Mouse (Mus musculus) heart, embryonic 14.5 days (tissue): ENCODE measurements at regions not wholly inside any gene's neighbourhood (a gene's known extent, or its start where the extent isn't known, plus 50 kb on each side); places are given as distances from the start of the nearest gene placed in this dataset.

Experiments used
- ATAC-seq: fragments of 200-750 bp; cut with Nextera tagmentation; 2 replicates; pipeline ENCODE4 v1.8.0; 2017; ENCODE audit warnings: low read depth, moderate TSS enrichment; ENCODE audit not compliant: insufficient number of reproducible peaks, insufficient read depth, low FRiP score
- H3K27ac ChIP-seq, 2 experiments: fragments of 200-500 bp in 1 of 2; fragments of 300-500 bp in 1 of 2; sonication (generic) in 1 of 2; replicated peaks in 1 of 2; 2 replicates each; pipeline ENCODE4 v1.5.1; 2012 to 2014; ENCODE audit warnings: low read depth in 2 of 2, low read length in 2 of 2, control low read depth in 1 of 2, mild to moderate bottlenecking in 1 of 2, mixed read lengths in 1 of 2; ENCODE audit not compliant: control insufficient read depth in 1 of 2, insufficient read depth in 1 of 2
- H3K27me3 ChIP-seq: fragments of 300-500 bp; sonication (generic); 2 replicates; pipeline ENCODE4 v1.6.1; 2014; ENCODE audit warnings: mild to moderate bottlenecking, low read length, control low read depth; ENCODE audit not compliant: control insufficient read depth, insufficient read depth
- H3K36me3 ChIP-seq: fragments of 300-500 bp; sonication (generic); 2 replicates; pipeline ENCODE4 v1.6.1; 2014; ENCODE audit warnings: mild to moderate bottlenecking, control low read depth, low read length, mixed read lengths; ENCODE audit not compliant: control insufficient read depth, insufficient read depth
- H3K4me1 ChIP-seq, 2 experiments: fragments of 200-500 bp in 1 of 2; fragments of 300-500 bp in 1 of 2; sonication (generic) in 1 of 2; 2 replicates each; pipeline ENCODE4 v1.6.1; 2012 to 2014; ENCODE audit warnings: low read length in 2 of 2, control low read depth in 1 of 2, mixed read lengths in 1 of 2; ENCODE audit not compliant: control insufficient read depth in 2 of 2, insufficient read depth in 2 of 2
- H3K4me2 ChIP-seq: fragments of 300-500 bp; sonication (generic); 2 replicates; pipeline ENCODE4 v1.6.1; 2014; ENCODE audit warnings: mild to moderate bottlenecking, low read length
- H3K4me3 ChIP-seq, 2 experiments: fragments of 200-500 bp in 1 of 2; fragments of 300-500 bp in 1 of 2; sonication (generic) in 1 of 2; 2 replicates each; pipeline ENCODE4 v1.5.1; 2012 to 2014; ENCODE audit warnings: low read length in 2 of 2, mild to moderate bottlenecking in 2 of 2, control low read depth in 1 of 2, low read depth in 1 of 2, moderate library complexity in 1 of 2; ENCODE audit not compliant: control insufficient read depth in 1 of 2, insufficient read depth in 1 of 2
- H3K9ac ChIP-seq: fragments of 300-500 bp; sonication (generic); 2 replicates; pipeline ENCODE4 v1.6.1; 2014; ENCODE audit warnings: mild to moderate bottlenecking, low read length
- H3K9me3 ChIP-seq: fragments of 300-500 bp; sonication (generic); 2 replicates; pipeline ENCODE4 v1.6.1; 2016; ENCODE audit warnings: low read length, control low read depth; ENCODE audit not compliant: control insufficient read depth
- WGBS: fragments of 180-500 bp; shearing (Covaris S2); extraction: QIAGEN DNeasy Blood & Tissue Kit; methylation state at CpG from one replicate; pipeline ENCODE4 v1.1.7; 2014; 5-methylcytosine and 5-hydroxymethylcytosine counted together

GRCm38 (mm10) chr2:84080228-84080627 lies 89.9 kb downstream of the Gm13691 start:
- no peak overlapping the region for H3K4me3 ChIP-seq
- H3K9me3 ChIP-seq: no peaks in the 10 kb centered on the region
- WGBS: 55% methylated on average over 3 of the region's 3 CpGs
- no peaks in the 10 kb centered on the region for H3K4me1 ChIP-seq
- no peak for ATAC-seq
- no peak overlapping the region for H3K4me2 ChIP-seq
- H3K36me3 ChIP-seq: no peaks in the 10 kb centered on the region
- H3K27me3 ChIP-seq: no peaks in the 10 kb centered on the region
- no peak overlapping the region for H3K9ac ChIP-seq
- H3K27ac ChIP-seq: no peak overlapping the region

- ATAC-seq: no peak
- H3K4me2 ChIP-seq: no peak overlapping the region
- 71% methylated on average over 1 of the region's 1 CpGs for WGBS
- no peaks in the 10 kb centered on the region for H3K36me3 ChIP-seq
- no peak overlapping the region for H3K9ac ChIP-seq
- no peak overlapping the region for H3K4me3 ChIP-seq
- no peaks in the 10 kb centered on the region for H3K4me1 ChIP-seq
- no peak overlapping the region for H3K27ac ChIP-seq
- H3K9me3 ChIP-seq: no peaks in the 10 kb centered on the region
- no peaks in the 10 kb centered on the region for H3K27me3 ChIP-seq
These were observed 104.4 kb downstream of the Gm13691 start for GRCm38 (mm10) chr2:84094751-84095150.

- H3K36me3 ChIP-seq: no peaks in the 10 kb centered on the region
- H3K4me1 ChIP-seq: no peaks in the 10 kb centered on the region
- no peaks in the 10 kb centered on the region for H3K9me3 ChIP-seq
- WGBS: 85% methylated on average over 4 of the region's 4 CpGs
- ATAC-seq: no peak
- H3K4me2 ChIP-seq: no peak overlapping the region
- no peaks in the 10 kb centered on the region for H3K27me3 ChIP-seq
- no peak overlapping the region for H3K27ac ChIP-seq
- H3K9ac ChIP-seq: no peak overlapping the region
- H3K4me3 ChIP-seq: no peak overlapping the region
These were observed 108.4 kb downstream of the Gm13691 start for GRCm38 (mm10) chr2:84098746-84099145.

- H3K4me3 ChIP-seq: no peak overlapping the region
- H3K4me1 ChIP-seq: no peaks in the 10 kb centered on the region
- H3K27ac ChIP-seq: no peak overlapping the region
- no peak overlapping the region for H3K4me2 ChIP-seq
- no peak for ATAC-seq
- no peaks in the 10 kb centered on the region for H3K9me3 ChIP-seq
- no peaks in the 10 kb centered on the region for H3K27me3 ChIP-seq
- no peaks in the 10 kb centered on the region for H3K36me3 ChIP-seq
- WGBS: 66% methylated on average over 6 of the region's 6 CpGs
- no peak overlapping the region for H3K9ac ChIP-seq
These were observed 123.2 kb downstream of the Gm13691 start for GRCm38 (mm10) chr2:84113562-84113961.

GRCm38 (mm10) chr2:84119839-84120238 lies 129.5 kb downstream of the Gm13691 start:
- no peak overlapping the region for H3K9ac ChIP-seq
- H3K27me3 ChIP-seq: no peaks in the 10 kb centered on the region
- H3K36me3 ChIP-seq: no peaks in the 10 kb centered on the region
- no peaks in the 10 kb centered on the region for H3K9me3 ChIP-seq
- H3K4me1 ChIP-seq: no peaks in the 10 kb centered on the region
- H3K4me2 ChIP-seq: no peak overlapping the region
- no peak for ATAC-seq
- WGBS: 93% methylated on average over 2 of the region's 2 CpGs
- H3K27ac ChIP-seq: no peak overlapping the region
- no peak overlapping the region for H3K4me3 ChIP-seq

- no peak overlapping the region for H3K9ac ChIP-seq
- WGBS: 68% methylated on average over 3 of the region's 3 CpGs
- no peak overlapping the region for H3K27ac ChIP-seq
- no peak overlapping the region for H3K4me3 ChIP-seq
- H3K9me3 ChIP-seq: no peaks in the 10 kb centered on the region
- no peaks in the 10 kb centered on the region for H3K27me3 ChIP-seq
- H3K36me3 ChIP-seq: no peaks in the 10 kb centered on the region
- no peak overlapping the region for H3K4me2 ChIP-seq
- no peaks in the 10 kb centered on the region for H3K4me1 ChIP-seq
- ATAC-seq: no peak
These were observed 137.2 kb downstream of the Gm13691 start for GRCm38 (mm10) chr2:84127586-84127985.

GRCm38 (mm10) chr2:84161742-84162141 lies 171.4 kb downstream of the Gm13691 start:
- H3K4me2 ChIP-seq: no peak overlapping the region
- no peak overlapping the region for H3K27ac ChIP-seq
- H3K27me3 ChIP-seq: no peaks in the 10 kb centered on the region
- no peaks in the 10 kb centered on the region for H3K9me3 ChIP-seq
- H3K4me3 ChIP-seq: no peak overlapping the region
- no peaks in the 10 kb centered on the region for H3K36me3 ChIP-seq
- H3K9ac ChIP-seq: no peak overlapping the region
- no peak for ATAC-seq
- no peaks in the 10 kb centered on the region for H3K4me1 ChIP-seq

- Histone ChIP-seq H3K9me3 (0 out of 2 replicates have a peak, but pooled peaks cover 4% of the 10 kb centered on the region), H3K27me3 (no peaks in the 10 kb centered on the region), H3K9ac (no peak overlapping the region), H3K4me3 (no peak overlapping the region), H3K4me1 (no peaks in the 10 kb centered on the region), H3K36me3 (no peaks in the 10 kb centered on the region), H3K27ac (no peak overlapping the region), H3K4me2 (no peak overlapping the region)
- 75% methylated on average over 3 of the region's 3 CpGs for WGBS
- ATAC-seq: no peak
These were observed 183.1 kb downstream of the Gm13691 start for GRCm38 (mm10) chr2:84173450-84173849.
